ENCODE assay signal across 16 mouse cellular contexts in genomic region chr2:30510711-30511380, GRCm38 (mm10). TPM values are rescaled to one million over a fixed set of nuclear protein-coding genes. Genes with fewer than 3 reads are reported as not detected.
DNase-seq lines count a peak whose midpoint lies in the region; ATAC-seq lines count a peak whose summit lies in the region.
"Had no signal": no experiment of that assay in that cellular context is flagged by ENCODE, and none has a peak within 500 bp of the region (broad histone marks: within the 10 kb centered on the region; RNA-seq: fewer than 3 reads in every experiment).

No protein-coding gene starts in this region.

- peak; percentile 44; the same call in 1 of the 2 replicates for ATAC-seq in forebrain, embryonic 14.5 days
- ATAC-seq in megakaryocyte, adult 5-6 weeks (ENCODE audit: poor library complexity, severe bottlenecking) = no peak
- 0 out of 2 replicates have a peak, but pooled peaks have one; percentile 51 for ATAC-seq in midbrain, embryonic 16.5 days

- no peak overlapping the region for H3K9ac ChIP-seq in forebrain, embryonic 14.5 days (ENCODE audit: low read length)
- H3K9ac ChIP-seq in midbrain, embryonic 16.5 days (ENCODE audit: low read depth, low read length) = no peak overlapping the region
- H3K9ac ChIP-seq: heart, embryonic 12.5 days; limb, embryonic 13.5 days; lung, embryonic 14.5 days; stomach, embryonic 15.5 days had no signal

- H3K4me2 ChIP-seq in forebrain, embryonic 14.5 days (ENCODE audit: low read length) = no peak overlapping the region
- no peak overlapping the region for H3K4me2 ChIP-seq in midbrain, embryonic 16.5 days (ENCODE audit: low read length)
- H3K4me2 ChIP-seq: heart, embryonic 12.5 days; limb, embryonic 13.5 days; lung, embryonic 14.5 days; stomach, embryonic 15.5 days had no signal

- no peaks in the 10 kb centered on the region for H3K27me3 ChIP-seq in forebrain, embryonic 14.5 days (replicated peaks; ENCODE audit: control insufficient read depth, insufficient read depth, low read length)
- H3K27me3 ChIP-seq in forebrain, embryonic 10.5 days (ENCODE audit: poor library complexity, severe bottlenecking) = no peaks in the 10 kb centered on the region
- peaks cover 84% of the 10 kb centered on the region for H3K27me3 ChIP-seq in megakaryocyte, embryonic 14.5 days (replicated peaks)
- no peaks in the 10 kb centered on the region for H3K27me3 ChIP-seq in midbrain, embryonic 16.5 days (ENCODE audit: control insufficient read depth, insufficient read depth, low read depth, low read length)
- H3K27me3 ChIP-seq: heart, embryonic 12.5 days; limb, embryonic 13.5 days; stomach, embryonic 15.5 days had no signal

- no peaks in the 10 kb centered on the region for H3K36me3 ChIP-seq in forebrain, embryonic 14.5 days (ENCODE audit: control insufficient read depth, insufficient read depth, low read length)
- H3K36me3 ChIP-seq in forebrain, embryonic 10.5 days (replicated peaks) = no peaks in the 10 kb centered on the region
- H3K36me3 ChIP-seq in megakaryocyte, embryonic 14.5 days (replicated peaks; ENCODE audit: low read length) = no peaks in the 10 kb centered on the region
- H3K36me3 ChIP-seq in midbrain, embryonic 16.5 days (ENCODE audit: control insufficient read depth, insufficient read depth, low read length) = no peaks in the 10 kb centered on the region
- H3K36me3 ChIP-seq: heart, embryonic 12.5 days; limb, embryonic 13.5 days; stomach, embryonic 15.5 days had no signal

- H3K27ac ChIP-seq in forebrain, embryonic 14.5 days (ENCODE audit: low read depth, low read length) = no peak overlapping the region
- no peak overlapping the region for H3K27ac ChIP-seq in forebrain, embryonic 10.5 days
- H3K27ac ChIP-seq in midbrain, embryonic 16.5 days (ENCODE audit: low read length) = no peak overlapping the region
- H3K27ac ChIP-seq: kidney, postnatal 0 days; limb, embryonic 13.5 days; stomach, embryonic 15.5 days had no signal

- H3K4me1 ChIP-seq in forebrain, embryonic 14.5 days (ENCODE audit: control insufficient read depth, insufficient read depth, low read length) = no peaks in the 10 kb centered on the region
- peaks cover 12% of the 10 kb centered on the region for H3K4me1 ChIP-seq in forebrain, embryonic 10.5 days
- H3K4me1 ChIP-seq in megakaryocyte, embryonic 14.5 days = peaks cover 18% of the 10 kb centered on the region
- H3K4me1 ChIP-seq in midbrain, embryonic 16.5 days (ENCODE audit: control insufficient read depth, insufficient read depth, low read length) = peaks cover 4% of the 10 kb centered on the region; the same call in 1 of the 2 replicates

- WGBS in forebrain, embryonic 14.5 days = 54% methylated on average over 16 of the region's 16 CpGs
- WGBS in forebrain, embryonic 10.5 days = 81% methylated on average over 16 of the region's 16 CpGs
- WGBS in midbrain, embryonic 16.5 days = 68% methylated on average over 16 of the region's 16 CpGs

- no peak overlapping the region for H3K4me3 ChIP-seq in forebrain, embryonic 14.5 days (ENCODE audit: low read depth, low read length)
- no peak overlapping the region for H3K4me3 ChIP-seq in forebrain, embryonic 10.5 days
- peak overlapping the region; percentile 69 for H3K4me3 ChIP-seq in megakaryocyte, embryonic 14.5 days (replicated peaks)
- H3K4me3 ChIP-seq in midbrain, embryonic 16.5 days (ENCODE audit: low read depth, low read length) = no peak overlapping the region
- H3K4me3 ChIP-seq: heart, embryonic 12.5 days; limb, embryonic 13.5 days; stomach, embryonic 15.5 days had no signal

- H3K9me3 ChIP-seq in forebrain, embryonic 14.5 days (replicated peaks; ENCODE audit: control insufficient read depth, low read length) = no peaks in the 10 kb centered on the region
- H3K9me3 ChIP-seq in forebrain, embryonic 10.5 days = no peaks in the 10 kb centered on the region
- H3K9me3 ChIP-seq in megakaryocyte, embryonic 14.5 days = peaks cover 31% of the 10 kb centered on the region
- no peaks in the 10 kb centered on the region for H3K9me3 ChIP-seq in midbrain, embryonic 16.5 days (replicated peaks; ENCODE audit: control insufficient read depth, low read length, poor library complexity, severe bottlenecking)
- H3K9me3 ChIP-seq: heart, embryonic 12.5 days; limb, embryonic 13.5 days; stomach, embryonic 15.5 days had no signal

- DNase-seq in forebrain, embryonic 14.5 days (ENCODE audit: low spot score) = peak; percentile 24
- no peak for DNase-seq in forebrain, embryonic 10.5 days (ENCODE audit: extremely low spot score, low spot score)
- peak; percentile 22 for DNase-seq in brain, adult 2 months (ENCODE audit: low read depth, low spot score)
- DNase-seq in adrenal gland, postnatal 25 days = no peak
- DNase-seq in ovary, postnatal 36 days (ENCODE audit: low spot score) = no peak
- DNase-seq: gastrocnemius, postnatal 10 days; lung, embryonic 14.5 days; right cerebral cortex, postnatal 25 days; thymus, postnatal 25 days had no signal

RNA-seq across cellular contexts. Expression of gene Ier5l, which starts 36.8 kb away (rescaled TPM):
- 3.0 and 3.6 TPM in 2 replicates for polyA plus RNA-seq in forebrain, embryonic 14.5 days (2014; fragmentation: Nextera tagmentation; extraction: Ambion mirVana)
- 1.6 and 2.0 TPM in 2 replicates for polyA plus RNA-seq in forebrain, embryonic 10.5 days (2016; fragmentation: Nextera tagmentation; extraction: Ambion mirVana)
- 2.7 and 5.0 TPM in 2 replicates for polyA plus RNA-seq in megakaryocyte, embryonic 14.5 days (2012; ENCODE audit: insufficient read depth, low replicate concordance)
- total RNA-seq in megakaryocyte, adult 5-6 weeks (2015) = 0.18 and 0.40 TPM in 2 replicates
- total RNA-seq in megakaryocyte, adult 5-6 weeks (2017) = 0.99 and 1.1 TPM in 2 replicates
- polyA plus RNA-seq in midbrain, embryonic 16.5 days (2015; fragmentation: Nextera tagmentation; extraction: Ambion mirVana) = 2.0 TPM in 2 replicates
- 5.9 and 6.3 TPM in 2 replicates for total RNA-seq in adrenal gland, postnatal 25 days (2021)

Comparison
In these comparisons a context has a peak if more than half of its experiments do, and no peak if none do; other contexts are left out.
1. DNase-seq: peak in forebrain, embryonic 14.5 days (single experiment) and brain, adult 2 months (single experiment); none in forebrain, embryonic 10.5 days (single experiment), adrenal gland, postnatal 25 days (single experiment) and ovary, postnatal 36 days (single experiment).